Mouse (Mus musculus) lung, adult 2 months (tissue): Measurements from ENCODE around the gene Plekhh3.
"Not testable (repeated sequence)": the region's sequence is repeated elsewhere in the genome, so short reads cannot be mapped to it uniquely, and the experiment has no call there.

Experiments
- CTCF ChIP-seq: fragments of 200-500 bp; IDR thresholded peaks from 2 replicates; pipeline ENCODE4 v1.5.1; 2011; ENCODE audit warnings: mild to moderate bottlenecking, low read length, control low read depth; ENCODE audit not compliant: insufficient read depth
- POLR2A ChIP-seq: fragments of 200-500 bp; IDR thresholded peaks from 2 replicates; pipeline ENCODE4 v1.6.1; 2011; ENCODE audit warnings: low read depth, mild to moderate bottlenecking, control low read depth, low read length, borderline replicate concordance; ENCODE audit errors: extremely low read depth

DNA sequence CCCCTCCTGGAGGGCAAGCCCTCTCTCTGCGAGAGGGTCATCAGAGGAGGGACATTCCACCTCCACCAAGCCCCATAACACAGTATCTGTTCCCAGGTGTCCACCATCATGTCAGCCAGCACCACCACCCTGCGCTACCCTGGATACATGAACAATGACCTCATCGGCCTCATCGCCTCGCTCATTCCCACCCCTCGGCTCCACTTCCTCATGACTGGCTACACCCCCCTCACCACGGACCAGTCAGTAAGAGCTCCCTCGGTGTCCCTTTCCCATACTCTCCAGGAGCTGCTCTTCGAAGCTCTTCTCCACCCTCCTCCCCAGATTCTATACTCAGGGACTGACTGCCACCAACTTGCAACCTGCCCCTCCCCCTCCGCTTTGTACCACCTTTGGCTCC is 11.0 kb downstream of the Plekhh3 start:
- not testable (repeated sequence) for TF ChIP-seq CTCF, POLR2A
